Mouse (Mus musculus) MEL-GATA-1-ER (cell line): ENCODE measurements around the gene Gm33815.
"Not testable (repeated sequence)": the region's sequence is repeated elsewhere in the genome, so short reads cannot be mapped to it uniquely, and the experiment has no call there.

Experiments used
- DNase-seq: peaks from one replicate; pipeline ENCODE4 v3.0.0-alpha.2; 2012; ENCODE audit warnings: low read depth; ENCODE audit errors: extremely low read depth

The Gm33815 gene

GRCm38 (mm10) chrY:69320832-69321231 lies at the start of gene Gm33815:
Gene Gm33815 (plus strand): TSS chrY:69321132.
- not testable (repeated sequence) for DNase-seq
